8 mouse cellular contexts compared by ENCODE assay signal in the genomic region with DNA sequence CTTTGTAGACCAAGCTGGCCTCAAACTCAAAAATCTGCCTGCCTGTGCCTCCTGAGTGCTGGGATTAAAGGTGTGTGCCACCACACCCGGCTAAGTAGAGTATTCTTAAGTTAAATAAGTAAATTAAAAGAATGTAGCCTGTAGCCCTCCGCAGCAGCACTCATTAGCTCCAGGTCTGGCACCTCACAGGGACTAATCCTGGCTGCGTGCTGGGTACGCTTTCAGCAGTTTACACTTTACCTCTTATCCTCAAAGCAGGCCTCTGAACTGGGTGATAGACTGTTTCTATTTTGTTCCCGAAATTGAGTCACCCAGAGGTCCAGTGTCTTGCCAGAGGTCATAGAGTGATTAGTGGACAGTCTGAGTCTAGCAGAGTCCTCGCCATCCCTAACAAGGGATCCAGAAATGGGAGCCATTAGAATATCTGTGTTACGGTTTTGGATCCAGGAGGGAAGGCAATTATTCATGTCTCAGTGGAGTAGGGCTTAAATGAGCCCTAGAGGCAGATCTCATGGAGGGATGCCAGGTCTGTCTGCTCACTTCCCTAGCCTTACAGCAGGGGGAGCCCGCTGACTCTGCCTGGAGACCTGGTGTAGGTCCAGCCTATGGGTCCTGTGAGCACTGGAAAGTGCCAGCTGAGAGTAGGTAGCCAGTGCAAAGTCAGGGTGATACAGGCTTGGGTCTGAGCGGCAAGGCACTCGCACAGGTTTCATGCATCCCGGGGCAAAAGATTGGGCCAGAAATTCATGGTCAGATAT. TPM values are rescaled to one million over a fixed set of nuclear protein-coding genes. Genes with fewer than 3 reads are reported as not detected.
DNase-seq lines count a peak whose midpoint lies in the region; ATAC-seq lines count a peak whose summit lies in the region.

No protein-coding gene starts in this region.

- H3K4me2 ChIP-seq in hindbrain, embryonic 11.5 days (replicated peaks; ENCODE audit: low read depth, low read length): no peak overlapping the region
- H3K4me2 ChIP-seq in lung, embryonic 16.5 days (ENCODE audit: low read depth, low read length): no peak overlapping the region

- H3K4me1 ChIP-seq in hindbrain, embryonic 11.5 days (replicated peaks; ENCODE audit: control insufficient read depth, insufficient read depth, low read length): 0 out of 2 replicates have a peak, but pooled peaks cover 2% of the 10 kb centered on the region
- no peaks in the 10 kb centered on the region for H3K4me1 ChIP-seq in lung, embryonic 16.5 days (replicated peaks; ENCODE audit: control insufficient read depth, insufficient read depth, low read length)

- no peak overlapping the region for H3K27ac ChIP-seq in hindbrain, embryonic 11.5 days (ENCODE audit: low read depth, low read length)
- H3K27ac ChIP-seq in lung, embryonic 16.5 days (ENCODE audit: low read length): no peak overlapping the region

- 0 out of 2 replicates have a peak, but pooled peaks cover 2% of the 10 kb centered on the region for H3K36me3 ChIP-seq in hindbrain, embryonic 11.5 days (ENCODE audit: control insufficient read depth, insufficient read depth, low read length)
- H3K36me3 ChIP-seq in lung, embryonic 16.5 days (ENCODE audit: control insufficient read depth, insufficient read depth, low read length): 0 out of 2 replicates have a peak, but pooled peaks cover 2% of the 10 kb centered on the region

- 43% methylated on average over 11 of the region's 11 CpGs for WGBS in hindbrain, embryonic 11.5 days
- WGBS in lung, embryonic 16.5 days: 29% methylated on average over 11 of the region's 11 CpGs

- peak; percentile 77 for DNase-seq in ES-CJ7 (ENCODE audit: low read depth, low spot score)
- DNase-seq in cerebellum, adult 8-10 months: peak; percentile 96
- peak; percentile 82 for DNase-seq in hindbrain, embryonic 11.5 days (ENCODE audit: low spot score)
- DNase-seq in layer of hippocampus, adult 9-10 months (ENCODE audit: low spot score): peak; percentile 99
- peak; percentile 91 for DNase-seq in retina, embryonic 14.5 days (ENCODE audit: low spot score)
- peak; percentile 87 for DNase-seq in thymus, postnatal 25 days

- peak; percentile 84 for ATAC-seq in frontal cortex, adult (ENCODE audit: low TSS enrichment)
- peak; percentile 49; the same call in 1 of the 2 replicates for ATAC-seq in hindbrain, embryonic 11.5 days (ENCODE audit: low FRiP score)
- ATAC-seq in lung, embryonic 16.5 days (ENCODE audit: low read depth): peak; percentile 71

- no peaks in the 10 kb centered on the region for H3K9me3 ChIP-seq in hindbrain, embryonic 11.5 days (ENCODE audit: control insufficient read depth, low read length)
- no peaks in the 10 kb centered on the region for H3K9me3 ChIP-seq in lung, embryonic 16.5 days (ENCODE audit: control insufficient read depth, low read length)

- H3K9ac ChIP-seq in hindbrain, embryonic 11.5 days (ENCODE audit: low read depth, low read length): no peak overlapping the region
- no peak overlapping the region for H3K9ac ChIP-seq in lung, embryonic 16.5 days (ENCODE audit: low read length)

- H3K27me3 ChIP-seq in hindbrain, embryonic 11.5 days (ENCODE audit: control insufficient read depth, insufficient read depth, low read length): no peaks in the 10 kb centered on the region
- H3K27me3 ChIP-seq in lung, embryonic 16.5 days (ENCODE audit: control insufficient read depth, insufficient read depth, low read depth, low read length): no peaks in the 10 kb centered on the region

- no peak overlapping the region for H3K4me3 ChIP-seq in hindbrain, embryonic 11.5 days (ENCODE audit: low read depth, low read length)
- no peak overlapping the region for H3K4me3 ChIP-seq in lung, embryonic 16.5 days (ENCODE audit: low read length)

RNA-seq across cellular contexts. Expression of a gene that starts 12.7 kb away (rescaled TPM):
- 8.6 and 8.8 TPM in 2 replicates for polyA plus RNA-seq in hindbrain, embryonic 11.5 days (2014; fragmentation: Nextera tagmentation; extraction: Ambion mirVana)
- 14.3 and 14.6 TPM in 2 replicates for polyA plus RNA-seq in lung, embryonic 16.5 days (2015; fragmentation: Nextera tagmentation; extraction: Ambion mirVana)

RNA-seq across cellular contexts. Expression of a gene that starts 16.3 kb away (rescaled TPM):
- 1.3 TPM in 2 replicates for polyA plus RNA-seq in hindbrain, embryonic 11.5 days (2014; fragmentation: Nextera tagmentation; extraction: Ambion mirVana)
- polyA plus RNA-seq in lung, embryonic 16.5 days (2015; fragmentation: Nextera tagmentation; extraction: Ambion mirVana): 2.0 and 7.8 TPM in 2 replicates

RNA-seq across cellular contexts. Expression of a gene that starts 36.3 kb away (rescaled TPM):
- 7.4 and 7.5 TPM in 2 replicates for polyA plus RNA-seq in hindbrain, embryonic 11.5 days (2014; fragmentation: Nextera tagmentation; extraction: Ambion mirVana)
- 0.47 and 0.53 TPM in 2 replicates for polyA plus RNA-seq in lung, embryonic 16.5 days (2015; fragmentation: Nextera tagmentation; extraction: Ambion mirVana)

RNA-seq across cellular contexts. Expression of a gene that starts 45.2 kb away (rescaled TPM):
- 58.1 and 60.0 TPM in 2 replicates for polyA plus RNA-seq in hindbrain, embryonic 11.5 days (2014; fragmentation: Nextera tagmentation; extraction: Ambion mirVana)
- 75.3 and 75.8 TPM in 2 replicates for polyA plus RNA-seq in lung, embryonic 16.5 days (2015; fragmentation: Nextera tagmentation; extraction: Ambion mirVana)
